Mouse (Mus musculus): ENCODE data around the gene Cnot2. TPM values are rescaled to one million over a fixed set of nuclear protein-coding genes. Genes with fewer than 3 reads are reported as not detected.
A peak's percentile ranks its signal among the peaks of the same experiment; 100 is the strongest.

Cnot2 gene
- polyA plus RNA-seq, 1 experiment from 2014 or later, result 129 TPM

- ATAC-seq (ENCODE audit: low FRiP score, low read depth), result no peak
- Histone ChIP-seq H3K27ac (no peak overlapping the region), H3K9me3 (peaks cover 13% of the 10 kb centered on the region; the same call in 1 of the 2 replicates), H3K27me3 (no peaks in the 10 kb centered on the region), H3K36me3 (peaks cover 21% of the 10 kb centered on the region; the same call in 1 of the 2 replicates), H3K9ac (no peak overlapping the region), H3K4me3 (no peak overlapping the region), H3K4me2 (replicated peaks) (no peak overlapping the region), H3K4me1 (peaks cover 14% of the 10 kb centered on the region)
- WGBS, result 95% methylated on average over 1 of the region's 1 CpGs
These were observed 24.1 kb downstream of the Cnot2 start for GRCm38 (mm10) chr10:116557166-116557565.

GRCm38 (mm10) chr10:116554434-116554833 lies 26.9 kb downstream of the Cnot2 start:
- Histone ChIP-seq H3K4me2 (replicated peaks) (no peak overlapping the region), H3K4me3 (no peak overlapping the region), H3K36me3 (peaks cover 21% of the 10 kb centered on the region; the same call in 1 of the 2 replicates), H3K9ac (no peak overlapping the region), H3K4me1 (peaks cover 14% of the 10 kb centered on the region), H3K9me3 (peaks cover 13% of the 10 kb centered on the region; the same call in 1 of the 2 replicates), H3K27me3 (no peaks in the 10 kb centered on the region), H3K27ac (no peak overlapping the region)
- no peak for ATAC-seq (ENCODE audit: low FRiP score, low read depth)
- 26% methylated on average over 2 of the region's 2 CpGs for WGBS

- no peak for ATAC-seq (ENCODE audit: low FRiP score, low read depth)
- Histone ChIP-seq H3K9me3 (no peaks in the 10 kb centered on the region), H3K27me3 (no peaks in the 10 kb centered on the region), H3K36me3 (0 out of 2 replicates have a peak, but pooled peaks cover 4% of the 10 kb centered on the region), H3K4me2 (replicated peaks) (no peak overlapping the region), H3K4me3 (no peak overlapping the region), H3K9ac (no peak overlapping the region), H3K27ac (no peak overlapping the region), H3K4me1 (peaks cover 8% of the 10 kb centered on the region; the same call in 1 of the 2 replicates)
- WGBS, result 31% methylated on average over 4 of the region's 4 CpGs
These were observed 33.4 kb downstream of the Cnot2 start for GRCm38 (mm10) chr10:116547958-116548357.

DNA sequence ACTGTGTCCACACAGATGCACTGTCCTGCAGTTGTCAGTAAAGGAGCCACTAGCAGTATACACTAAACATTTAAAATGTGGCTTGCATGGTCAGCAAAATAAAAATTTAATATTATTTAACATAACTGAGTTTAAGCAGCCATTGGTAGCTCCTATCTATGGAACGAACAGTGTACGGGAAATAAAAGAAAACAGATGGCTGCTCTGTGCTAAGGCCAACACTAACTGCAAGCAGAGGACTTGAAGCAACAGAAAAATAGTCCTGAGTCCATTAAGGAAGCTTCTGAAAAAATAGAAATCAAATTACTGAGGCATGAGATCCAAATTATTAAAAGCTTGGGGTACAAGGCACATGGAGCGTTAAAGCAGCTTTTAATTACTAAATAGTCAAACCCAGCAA lies 35.1 kb downstream of the Cnot2 start:
- 0 out of 2 replicates have a peak, but pooled peaks cover 9% of the 10 kb centered on the region for H3K4me1 ChIP-seq

GRCm38 (mm10) chr10:116543061-116543460 lies 38.2 kb downstream of the Cnot2 start:
- H3K4me1 ChIP-seq, result 0 out of 2 replicates have a peak, but pooled peaks cover 9% of the 10 kb centered on the region
- no peak overlapping the region for H3K9ac ChIP-seq
- no peak overlapping the region for H3K27ac ChIP-seq
- WGBS, result 95% methylated on average over 1 of the region's 1 CpGs
- H3K27me3 ChIP-seq, result no peaks in the 10 kb centered on the region
- H3K36me3 ChIP-seq, result 0 out of 2 replicates have a peak, but pooled peaks cover 4% of the 10 kb centered on the region
- H3K4me2 ChIP-seq (replicated peaks), result no peak overlapping the region
- H3K9me3 ChIP-seq, result no peaks in the 10 kb centered on the region
- H3K4me3 ChIP-seq, result no peak overlapping the region
- ATAC-seq (ENCODE audit: low FRiP score, low read depth), result no peak

More for the DNA sequence above, 35.1 kb downstream of the Cnot2 start:
- no peak overlapping the region for H3K4me2 ChIP-seq (replicated peaks)
- no peaks in the 10 kb centered on the region for H3K27me3 ChIP-seq
- WGBS, result 73% methylated on average over 3 of the region's 3 CpGs
- no peaks in the 10 kb centered on the region for H3K9me3 ChIP-seq
- H3K4me3 ChIP-seq, result no peak overlapping the region
- H3K9ac ChIP-seq, result no peak overlapping the region
- H3K36me3 ChIP-seq, result 0 out of 2 replicates have a peak, but pooled peaks cover 4% of the 10 kb centered on the region
- no peak overlapping the region for H3K27ac ChIP-seq
- ATAC-seq (ENCODE audit: low FRiP score, low read depth), result no peak

DNA sequence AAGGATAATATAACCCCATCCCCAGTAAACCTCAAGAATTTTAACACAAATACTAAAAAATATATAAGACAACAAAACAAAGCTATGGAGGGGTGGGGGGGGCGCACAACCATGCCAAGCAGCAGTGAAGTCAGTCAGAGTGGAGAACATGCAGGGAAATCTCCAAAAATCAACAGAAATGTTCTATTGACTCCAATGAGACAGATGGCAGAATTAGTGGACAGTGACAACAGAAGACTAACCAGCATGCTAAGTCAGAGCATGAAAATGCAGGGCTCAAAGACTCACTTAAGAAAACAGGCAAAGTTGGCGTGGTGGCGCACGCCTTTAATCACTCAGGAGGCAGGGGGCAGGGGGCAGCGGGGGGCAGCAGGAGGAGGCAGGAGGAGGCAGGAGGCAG lies 40.6 kb downstream of the Cnot2 start:
- no peak overlapping the region for H3K27ac ChIP-seq
- peaks cover 17% of the 10 kb centered on the region for H3K4me1 ChIP-seq
- H3K36me3 ChIP-seq, result 0 out of 2 replicates have a peak, but pooled peaks cover 4% of the 10 kb centered on the region
- ATAC-seq (ENCODE audit: low FRiP score, low read depth), result no peak
- no peaks in the 10 kb centered on the region for H3K27me3 ChIP-seq
- no peak overlapping the region for H3K4me2 ChIP-seq (replicated peaks)
- H3K9ac ChIP-seq, result no peak overlapping the region
- H3K9me3 ChIP-seq, result no peaks in the 10 kb centered on the region
- 87% methylated on average over 5 of the region's 5 CpGs for WGBS
- no peak overlapping the region for H3K4me3 ChIP-seq

GRCm38 (mm10) chr10:116537495-116537894 lies 43.8 kb downstream of the Cnot2 start:
- 92% methylated on average over 3 of the region's 3 CpGs for WGBS
- Histone ChIP-seq H3K27ac (no peak overlapping the region), H3K4me1 (peaks cover 26% of the 10 kb centered on the region), H3K4me2 (replicated peaks) (no peak overlapping the region), H3K9me3 (no peaks in the 10 kb centered on the region), H3K36me3 (no peaks in the 10 kb centered on the region), H3K27me3 (no peaks in the 10 kb centered on the region), H3K4me3 (no peak overlapping the region), H3K9ac (no peak overlapping the region)
- no peak for ATAC-seq (ENCODE audit: low FRiP score, low read depth)

GRCm38 (mm10) chr10:116534278-116534677 lies 47.0 kb downstream of the Cnot2 start:
- Histone ChIP-seq H3K27ac (peak overlapping the region; percentile 45; the same call in 1 of the 2 replicates), H3K4me1 (peaks cover 30% of the 10 kb centered on the region), H3K9me3 (no peaks in the 10 kb centered on the region), H3K4me2 (replicated peaks) (no peak overlapping the region), H3K36me3 (no peaks in the 10 kb centered on the region; the same call in 1 of the 2 replicates), H3K27me3 (no peaks in the 10 kb centered on the region), H3K4me3 (no peak overlapping the region), H3K9ac (no peak overlapping the region)
- 40% methylated on average over 3 of the region's 3 CpGs for WGBS
- no peak for ATAC-seq (ENCODE audit: low FRiP score, low read depth)

DNA sequence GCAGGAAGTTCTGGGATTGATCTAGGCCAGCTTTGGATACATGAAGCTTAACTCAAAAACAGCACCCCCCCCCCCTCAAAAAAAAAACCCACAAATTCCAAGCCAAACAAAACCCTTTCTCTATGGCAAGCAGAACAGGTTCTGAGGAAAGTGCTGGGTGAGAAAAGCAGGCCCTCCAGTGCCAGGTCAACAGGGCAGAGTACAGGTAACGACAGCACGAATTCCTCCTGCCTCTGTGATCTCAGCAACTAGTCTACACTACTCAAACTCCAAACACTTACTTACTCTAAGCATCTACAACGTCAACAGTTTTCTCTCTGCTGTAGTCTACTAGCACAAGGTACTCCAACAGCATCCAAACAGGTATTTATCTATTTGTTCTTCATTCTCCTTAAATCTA lies 48.8 kb downstream of the Cnot2 start:
- Histone ChIP-seq H3K9ac (no peak overlapping the region), H3K9me3 (no peaks in the 10 kb centered on the region), H3K27ac (no peak overlapping the region), H3K27me3 (no peaks in the 10 kb centered on the region), H3K36me3 (peaks cover 2% of the 10 kb centered on the region; the same call in 1 of the 2 replicates), H3K4me1 (peaks cover 30% of the 10 kb centered on the region), H3K4me3 (no peak overlapping the region), H3K4me2 (replicated peaks) (no peak overlapping the region)
- no peak for ATAC-seq (ENCODE audit: low FRiP score, low read depth)
- whole genome bisulfite sequencing, result 78% methylated on average over 3 of the region's 3 CpGs

GRCm38 (mm10) chr10:116531063-116531462 lies 50.2 kb downstream of the Cnot2 start:
- 96% methylated on average over 3 of the region's 3 CpGs for WGBS
- H3K9me3 ChIP-seq, result no peaks in the 10 kb centered on the region
- no peak overlapping the region for H3K4me2 ChIP-seq (replicated peaks)
- H3K4me1 ChIP-seq, result peaks cover 17% of the 10 kb centered on the region
- no peak for ATAC-seq (ENCODE audit: low FRiP score, low read depth)
- no peak overlapping the region for H3K9ac ChIP-seq
- H3K4me3 ChIP-seq, result no peak overlapping the region
- H3K27ac ChIP-seq, result no peak overlapping the region
- H3K27me3 ChIP-seq, result no peaks in the 10 kb centered on the region
- peaks cover 6% of the 10 kb centered on the region; the same call in 1 of the 2 replicates for H3K36me3 ChIP-seq

GRCm38 (mm10) chr10:116519588-116519987 lies 61.7 kb downstream of the Cnot2 start:
- no peaks in the 10 kb centered on the region for H3K27me3 ChIP-seq
- no peak overlapping the region for H3K27ac ChIP-seq
- H3K9me3 ChIP-seq, result no peaks in the 10 kb centered on the region
- no peak overlapping the region for H3K9ac ChIP-seq
- peaks cover 7% of the 10 kb centered on the region for H3K4me1 ChIP-seq
- no peaks in the 10 kb centered on the region for H3K36me3 ChIP-seq
- no peak overlapping the region for H3K4me3 ChIP-seq
- WGBS, result 82% methylated on average over 1 of the region's 1 CpGs
- no peak for ATAC-seq (ENCODE audit: low FRiP score, low read depth)
- no peak overlapping the region for H3K4me2 ChIP-seq (replicated peaks)

- peaks cover 7% of the 10 kb centered on the region for H3K4me1 ChIP-seq
- 92% methylated on average over 6 of the region's 6 CpGs for WGBS
These were observed 65.7 kb downstream of the Cnot2 start for GRCm38 (mm10) chr10:116515590-116515989.

GRCm38 (mm10) chr10:116515158-116515557 lies 66.2 kb downstream of the Cnot2 start:
- no peak overlapping the region for H3K4me2 ChIP-seq (replicated peaks)
- no peak overlapping the region for H3K27ac ChIP-seq
- 0 out of 2 replicates have a peak, but pooled peaks cover 5% of the 10 kb centered on the region for H3K36me3 ChIP-seq
- no peaks in the 10 kb centered on the region for H3K27me3 ChIP-seq
- 87% methylated on average over 4 of the region's 4 CpGs for WGBS
- H3K4me1 ChIP-seq, result peaks cover 7% of the 10 kb centered on the region
- no peak for ATAC-seq (ENCODE audit: low FRiP score, low read depth)
- H3K4me3 ChIP-seq, result no peak overlapping the region
- H3K9ac ChIP-seq, result no peak overlapping the region
- no peaks in the 10 kb centered on the region for H3K9me3 ChIP-seq

More at GRCm38 (mm10) chr10:116515590-116515989, 65.7 kb downstream of the Cnot2 start:
- no peaks in the 10 kb centered on the region for H3K27me3 ChIP-seq
- H3K36me3 ChIP-seq, result 0 out of 2 replicates have a peak, but pooled peaks cover 5% of the 10 kb centered on the region
- no peak overlapping the region for H3K9ac ChIP-seq
- H3K4me2 ChIP-seq (replicated peaks), result no peak overlapping the region
- H3K27ac ChIP-seq, result no peak overlapping the region
- no peak for ATAC-seq (ENCODE audit: low FRiP score, low read depth)
- no peaks in the 10 kb centered on the region for H3K9me3 ChIP-seq
- no peak overlapping the region for H3K4me3 ChIP-seq

Measured in limb, embryonic 13.5 days (tissue).